Mouse (Mus musculus) c-Kit-positive CD71-positive TER-119-negative erythroid progenitor cells, embryonic 14.5 days (primary cell): ENCODE measurements around the gene Cdh11.
A peak's percentile ranks its signal among the peaks of the same experiment; 100 is the strongest.

Experiments
- DNase-seq: peaks from one replicate; pipeline ENCODE4 v3.0.0-alpha.2; 2013; ENCODE audit warnings: low read depth

Cdh11 gene

GRCm38 (mm10) chr8:102785592-102786416 lies at the start of gene Cdh11:
Cdh11 (minus strand) TSS chr8:102785642.
- no peak for DNase-seq

- DNase-seq: no peak
Observed at GRCm38 (mm10) chr8:102813959-102814358, 28.5 kb upstream of the Cdh11 start.

- peak; percentile 1 for DNase-seq
Observed at GRCm38 (mm10) chr8:102790303-102790702, 4.9 kb upstream of the Cdh11 start.

- DNase-seq: no peak
Observed at GRCm38 (mm10) chr8:102786467-102787360, 1.3 kb upstream of the Cdh11 start.

- DNase-seq: no peak
Observed at GRCm38 (mm10) chr8:102784835-102785455, 497 bp downstream of the Cdh11 start.

- no peak for DNase-seq
Observed at GRCm38 (mm10) chr8:102783821-102784591, 1.4 kb downstream of the Cdh11 start.

- no peak for DNase-seq
Observed at GRCm38 (mm10) chr8:102782707-102783489, 2.5 kb downstream of the Cdh11 start.

- DNase-seq: peak; percentile 8
Observed at GRCm38 (mm10) chr8:102780899-102781298, 4.5 kb downstream of the Cdh11 start.

- no peak for DNase-seq
Observed at GRCm38 (mm10) chr8:102774594-102774993, 10.8 kb downstream of the Cdh11 start.

- DNase-seq: no peak
Observed at GRCm38 (mm10) chr8:102771456-102771855, 14.0 kb downstream of the Cdh11 start.

GRCm38 (mm10) chr8:102753839-102754238 lies 31.6 kb downstream of the Cdh11 start:
- DNase-seq: no peak

- DNase-seq: no peak
Observed at GRCm38 (mm10) chr8:102742940-102743339, 42.5 kb downstream of the Cdh11 start.

GRCm38 (mm10) chr8:102742008-102742591 lies 43.3 kb downstream of the Cdh11 start:
- DNase-seq: no peak

- no peak for DNase-seq
Observed at GRCm38 (mm10) chr8:102740963-102741362, 44.5 kb downstream of the Cdh11 start.

GRCm38 (mm10) chr8:102738961-102739487 lies 46.4 kb downstream of the Cdh11 start:
- no peak for DNase-seq

GRCm38 (mm10) chr8:102738395-102738794 lies 47.0 kb downstream of the Cdh11 start:
- DNase-seq: no peak

- no peak for DNase-seq
Observed at GRCm38 (mm10) chr8:102734419-102734818, 51.0 kb downstream of the Cdh11 start.

GRCm38 (mm10) chr8:102726206-102726935 lies 59.1 kb downstream of the Cdh11 start:
- no peak for DNase-seq

GRCm38 (mm10) chr8:102725496-102725895 lies 59.9 kb downstream of the Cdh11 start:
- no peak for DNase-seq
